Mouse (Mus musculus) MEL (cell line): ENCODE data around the gene Timp2. TPM values are rescaled to one million over a fixed set of nuclear protein-coding genes. Genes with fewer than 3 reads are reported as not detected.

Source experiments
- DNase-seq: peaks from one replicate; pipeline ENCODE4 v3.0.0; 2011; ENCODE audit warnings: low read depth, low spot score
- H3K27ac ChIP-seq: 2 replicates; pipeline ENCODE4 v1.5.1; 2012; ENCODE audit warnings: low read depth, mild to moderate bottlenecking, control low read depth, low read length, moderate library complexity; ENCODE audit not compliant: control insufficient read depth
- H3K27me3 ChIP-seq, 2 experiments: fragments of 150-350 bp in 1 of 2; sonication (generic) in 1 of 2; 2 replicates each; pipeline ENCODE4 v1.6.1; 2012; ENCODE audit warnings: low read length in 2 of 2, mild to moderate bottlenecking in 2 of 2, improper control_type of control experiment in 1 of 2, moderate library complexity in 1 of 2; ENCODE audit not compliant: insufficient read depth in 2 of 2, control insufficient read depth in 1 of 2
- H3K36me3 ChIP-seq, 2 experiments: 2 replicates each; pipeline ENCODE4 v1.6.1; 2012 to 2014; ENCODE audit warnings: low read length in 2 of 2, improper control_type of control experiment in 1 of 2, inconsistent platforms in 1 of 2, mild to moderate bottlenecking in 1 of 2; ENCODE audit not compliant: insufficient read depth in 2 of 2, control insufficient read depth in 1 of 2
- H3K4me1 ChIP-seq, 2 experiments: fragments of 150-350 bp in 1 of 2; sonication (generic) in 1 of 2; 2 replicates each; pipeline ENCODE4 v1.6.1; 2012; ENCODE audit warnings: low read length in 2 of 2, improper control_type of control experiment in 1 of 2, mild to moderate bottlenecking in 1 of 2; ENCODE audit not compliant: insufficient read depth in 2 of 2, control insufficient read depth in 1 of 2
- H3K4me3 ChIP-seq, 2 experiments: fragments of 150-350 bp in 1 of 2; sonication (generic) in 1 of 2; 2 replicates each; pipeline ENCODE4 v1.5.1; 2012; ENCODE audit warnings: low read depth in 2 of 2, low read length in 2 of 2, mild to moderate bottlenecking in 2 of 2, moderate library complexity in 2 of 2, control low read depth in 1 of 2, improper control_type of control experiment in 1 of 2; ENCODE audit not compliant: control insufficient read depth in 1 of 2, insufficient read depth in 1 of 2
- H3K79me2 ChIP-seq: 2 replicates; pipeline ENCODE4 v1.6.1; 2012; ENCODE audit warnings: mild to moderate bottlenecking, low read length, moderate library complexity; ENCODE audit not compliant: control insufficient read depth, poor library complexity, insufficient read depth
- H3K9ac ChIP-seq: 2 replicates; pipeline ENCODE4 v1.6.1; 2012; ENCODE audit warnings: low read depth, mild to moderate bottlenecking, control low read depth, low read length, moderate library complexity; ENCODE audit not compliant: control insufficient read depth, poor library complexity, severe bottlenecking
- H3K9me3 ChIP-seq: fragments of 150-350 bp; sonication (generic); replicated peaks from 2 replicates; pipeline ENCODE4 v1.6.1; 2012; ENCODE audit warnings: mild to moderate bottlenecking, low read length, improper control_type of control experiment, moderate library complexity; ENCODE audit not compliant: insufficient read depth
- BHLHE40 ChIP-seq: IDR thresholded peaks from 2 replicates; pipeline ENCODE4 v1.6.1; 2012; ENCODE audit warnings: low read depth, mild to moderate bottlenecking, inconsistent platforms, low read length, improper control_type of control experiment, borderline replicate concordance
- EP300 ChIP-seq, 2 experiments: IDR thresholded peaks; 2 replicates each; pipeline ENCODE4 v1.6.1; 2011; ENCODE audit warnings: improper control_type of control experiment in 2 of 2, low read length in 2 of 2, low read depth in 1 of 2, mild to moderate bottlenecking in 1 of 2
- GABPA ChIP-seq: IDR thresholded peaks from 2 replicates; pipeline ENCODE4 v1.6.1; 2012; ENCODE audit warnings: low read depth, mild to moderate bottlenecking, inconsistent platforms, low read length, improper control_type of control experiment, moderate library complexity
- GATA1 ChIP-seq: IDR thresholded peaks from 2 replicates; pipeline ENCODE4 v1.6.1; 2011; ENCODE audit warnings: low read depth, low read length, improper control_type of control experiment
- HCFC1 ChIP-seq: IDR thresholded peaks from 2 replicates; pipeline ENCODE4 v1.6.1; 2012; ENCODE audit warnings: low read depth, mild to moderate bottlenecking, inconsistent platforms, low read length, improper control_type of control experiment, moderate library complexity
- MAX ChIP-seq: IDR thresholded peaks from 2 replicates; pipeline ENCODE4 v1.6.1; 2011; ENCODE audit warnings: low read length, improper control_type of control experiment
- MAZ ChIP-seq: IDR thresholded peaks from 2 replicates; pipeline ENCODE4 v1.6.1; 2012; ENCODE audit warnings: low read depth, mild to moderate bottlenecking, inconsistent platforms, low read length, improper control_type of control experiment
- MYC ChIP-seq: IDR thresholded peaks from 2 replicates; pipeline ENCODE4 v1.6.1; 2011; ENCODE audit warnings: low read depth, mild to moderate bottlenecking, low read length, improper control_type of control experiment, moderate library complexity
- NELFE ChIP-seq: IDR thresholded peaks from 2 replicates; pipeline ENCODE4 v1.6.1; 2011; ENCODE audit warnings: low read depth, low read length, improper control_type of control experiment
- POLR2AphosphoS2 ChIP-seq: IDR thresholded peaks from 2 replicates; pipeline ENCODE4 v1.6.1; 2011; ENCODE audit warnings: low read length, improper control_type of control experiment
- POLR2AphosphoS5 ChIP-seq: IDR thresholded peaks from 2 replicates; pipeline ENCODE4 v1.6.1; 2012; ENCODE audit warnings: low read depth, borderline replicate concordance, mild to moderate bottlenecking, inconsistent platforms, low read length, moderate library complexity, mixed read lengths
- UBTF ChIP-seq: IDR thresholded peaks from 2 replicates; pipeline ENCODE4 v1.6.1; 2012; ENCODE audit warnings: low read depth, mild to moderate bottlenecking, inconsistent platforms, low read length, improper control_type of control experiment, moderate library complexity, borderline replicate concordance; ENCODE audit not compliant: insufficient read depth
- USF1 ChIP-seq: IDR thresholded peaks from 2 replicates; pipeline ENCODE4 v1.6.1; 2014; ENCODE audit warnings: low read depth, mild to moderate bottlenecking, inconsistent platforms, low read length, improper control_type of control experiment, moderate library complexity
- USF2 ChIP-seq, 2 experiments: IDR thresholded peaks; 2 replicates each; pipeline ENCODE4 v1.6.1; 2011 to 2012; ENCODE audit warnings: improper control_type of control experiment in 2 of 2, low read length in 2 of 2, borderline replicate concordance in 1 of 2, inconsistent platforms in 1 of 2, low read depth in 1 of 2, mild to moderate bottlenecking in 1 of 2; ENCODE audit not compliant: insufficient read depth in 1 of 2
- ZC3H11A ChIP-seq: IDR thresholded peaks from 2 replicates; pipeline ENCODE4 v1.6.1; 2012; ENCODE audit warnings: low read depth, mild to moderate bottlenecking, inconsistent platforms, low read length, improper control_type of control experiment
- ZNF384 ChIP-seq: IDR thresholded peaks from 2 replicates; pipeline ENCODE4 v1.6.1; 2012; ENCODE audit warnings: low read depth, mild to moderate bottlenecking, inconsistent platforms, low read length, improper control_type of control experiment
- polyA plus RNA-seq, 2 experiments: library from polyadenylated mRNA; stranded (reverse) in 1 of 2; unstranded in 1 of 2; fragments of >175 nt in 1 of 2; fragments of >200 nt in 1 of 2; gene quantifications; 2 replicates each; pipeline versions ENCODE4 v1.2.1 to v1.2.4; 2012; ENCODE audit warnings: low replicate concordance in 2 of 2, low read depth in 1 of 2; ENCODE audit not compliant: insufficient read length in 2 of 2, insufficient read depth in 1 of 2, missing spikeins in 1 of 2
- total RNA-seq: library from RNA; depleted of rRNA; stranded (reverse); fragments of 300-350 nt; gene quantifications from 2 replicates; pipeline ENCODE4 v1.2.3, GENCODE M21; 2012

Gene Timp2
- total and polyA plus RNA-seq, 3 experiments, result not detected

DNA sequence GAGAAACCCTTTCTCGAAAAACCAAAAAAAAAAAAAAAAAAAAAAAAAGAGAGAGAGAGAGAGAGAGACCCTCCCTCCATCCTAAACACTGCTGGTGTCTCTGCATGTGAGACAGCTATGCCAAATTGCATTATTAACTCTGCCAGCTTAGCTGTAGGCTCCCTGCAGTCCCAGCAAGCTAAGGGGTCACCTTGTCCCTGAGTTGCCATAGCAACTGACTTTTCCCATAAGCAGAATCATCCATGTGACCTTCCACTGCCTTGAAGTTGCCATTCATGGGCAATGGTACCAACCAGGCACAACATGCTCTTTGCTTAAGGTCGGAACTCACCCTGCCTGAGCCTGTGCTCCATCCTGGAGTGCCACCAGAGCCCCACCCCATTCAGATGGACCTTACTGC, 60.5 kb downstream of the Timp2 start:
- Histone ChIP-seq H3K27ac (no peak overlapping the region), H3K9me3 (no peaks in the 10 kb centered on the region), H3K4me3 (no peak overlapping the region), H3K4me1 (peaks cover 0 to 8% of the 10 kb centered on the region in 2 experiments; a peak in 1 of 4 replicates), H3K79me2 (peaks cover 2% of the 10 kb centered on the region; the same call in 1 of the 2 replicates), H3K36me3 (peaks cover 0 to 8% of the 10 kb centered on the region in 2 experiments; a peak in 2 of 4 replicates), H3K9ac (no peak overlapping the region), H3K27me3 (peaks cover 3 to 14% of the 10 kb centered on the region in 2 experiments)
- DNase-seq, result no peak
- TF ChIP-seq UBTF (no peak), MAX (no peak), GABPA (no peak), HCFC1 (no peak), EP300 (IDR thresholded peaks at IDR 0.05; ENCODE audit: low read depth in 1 of 2, low read length in 2 of 2) (no peak), USF2 (IDR thresholded peaks at IDR 0.05; ENCODE audit: borderline replicate concordance in 1 of 2, insufficient read depth in 1 of 2, low read depth in 1 of 2, low read length in 2 of 2) (no peak), POLR2AphosphoS2 (no peak), ZNF384 (no peak), NELFE (no peak), USF1 (no peak), MYC (no peak), ZC3H11A (no peak), MAZ (no peak)

DNA sequence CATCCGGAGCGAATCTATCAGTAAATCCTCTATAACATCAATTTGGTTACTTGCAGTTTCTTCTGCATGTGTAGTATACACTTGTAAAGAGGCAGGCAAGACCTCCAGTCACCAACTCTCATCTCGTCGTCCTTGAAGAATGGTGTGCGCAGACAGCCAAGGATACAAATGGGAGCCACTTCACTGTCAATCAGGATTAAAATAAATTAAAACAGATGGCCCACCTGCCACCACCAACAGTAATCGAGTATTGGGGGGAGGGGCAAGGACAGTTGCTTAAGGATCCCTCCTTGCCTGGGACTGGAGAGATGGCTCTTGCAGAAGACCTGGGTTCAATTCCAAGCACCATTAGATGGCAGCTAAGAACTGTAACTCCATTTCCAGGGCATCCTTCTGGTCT, 62.9 kb downstream of the Timp2 start:
- Histone ChIP-seq H3K9ac (no peak overlapping the region), H3K36me3 (peaks cover 0 to 11% of the 10 kb centered on the region in 2 experiments; a peak in 2 of 4 replicates), H3K9me3 (no peaks in the 10 kb centered on the region), H3K27ac (no peak overlapping the region), H3K4me3 (no peak overlapping the region), H3K27me3 (peaks cover 2 to 11% of the 10 kb centered on the region in 2 experiments; a peak in 3 of 4 replicates), H3K4me1 (peaks cover 0 to 14% of the 10 kb centered on the region in 2 experiments; a peak in 2 of 4 replicates), H3K79me2 (peaks cover 24% of the 10 kb centered on the region)
- no peak for DNase-seq
- no peak for TF ChIP-seq MYC
- TF ChIP-seq GATA1, result no peak
- TF ChIP-seq POLR2AphosphoS5, result no peak
- no peak for TF ChIP-seq BHLHE40
